Mouse (Mus musculus): ENCODE measurements around the gene BC017158.

GRCm38 (mm10) chr7:128332896-128333295 is 34.9 kb upstream of the BC017158 start:
- TF ChIP-seq CTCF (IDR thresholded peaks at IDR 0.05; ENCODE audit: extremely low read depth, insufficient read depth, low read length), result no peak
- no peak for TF ChIP-seq POLR2A (IDR thresholded peaks at IDR 0.05; ENCODE audit: extremely low read depth, insufficient read depth, low read length)

Data from cortical plate, adult 2 months (tissue).